Comparison of ENCODE assay signal across 17 mouse cellular contexts in genomic region chr17:65101157-65101556, GRCm38 (mm10).
A peak's percentile ranks its signal among the peaks of the same experiment; 100 is the strongest.
DNase-seq lines count a peak whose midpoint lies in the region; ATAC-seq and TF ChIP-seq lines count a peak whose summit lies in the region.
"Had no signal": no experiment of that assay in that cellular context is flagged by ENCODE, and none has a peak within 500 bp of the region (broad histone marks: within the 10 kb centered on the region; RNA-seq: fewer than 3 reads in every experiment).

No protein-coding gene starts in this region.

- no peak overlapping the region for H3K4me2 ChIP-seq in kidney, embryonic 15.5 days
- H3K4me2 ChIP-seq in heart, embryonic 13.5 days = peak overlapping the region; percentile 42
- H3K4me2 ChIP-seq in limb, embryonic 14.5 days (replicated peaks; ENCODE audit: low read depth, low read length, severe bottlenecking) = no peak overlapping the region
- H3K4me2 ChIP-seq: stomach, embryonic 15.5 days had no signal

- H3K27me3 ChIP-seq in kidney, embryonic 15.5 days = no peaks in the 10 kb centered on the region
- no peaks in the 10 kb centered on the region for H3K27me3 ChIP-seq in heart, embryonic 13.5 days (replicated peaks)
- no peaks in the 10 kb centered on the region for H3K27me3 ChIP-seq in limb, embryonic 14.5 days (ENCODE audit: control insufficient read depth, insufficient read depth, low read length)
- H3K27me3 ChIP-seq in midbrain, embryonic 10.5 days (ENCODE audit: low read depth, poor library complexity, severe bottlenecking) = no peaks in the 10 kb centered on the region
- H3K27me3 ChIP-seq: stomach, embryonic 15.5 days had no signal

- H3K27ac ChIP-seq in kidney, embryonic 15.5 days = no peak overlapping the region
- peak overlapping the region; percentile 85 for H3K27ac ChIP-seq in heart, embryonic 13.5 days (replicated peaks)
- H3K27ac ChIP-seq in limb, embryonic 14.5 days (replicated peaks; ENCODE audit: low read depth, low read length) = no peak overlapping the region
- H3K27ac ChIP-seq in midbrain, embryonic 10.5 days (replicated peaks) = no peak overlapping the region
- H3K27ac ChIP-seq: hindbrain, postnatal 0 days; macrophage; stomach, embryonic 15.5 days had no signal

- H3K4me3 ChIP-seq in kidney, embryonic 15.5 days (replicated peaks) = no peak overlapping the region
- H3K4me3 ChIP-seq in heart, embryonic 13.5 days = peak overlapping the region; percentile 3; the same call in 1 of the 2 replicates
- no peak overlapping the region for H3K4me3 ChIP-seq in limb, embryonic 14.5 days (replicated peaks; ENCODE audit: low read length)
- H3K4me3 ChIP-seq in midbrain, embryonic 10.5 days = no peak overlapping the region
- H3K4me3 ChIP-seq: stomach, embryonic 15.5 days had no signal

- no peak for DNase-seq in kidney, adult 11 months
- peak; percentile 42 to 52 for DNase-seq in heart, adult 18-20 months
- DNase-seq in limb, embryonic 14.5 days (ENCODE audit: low spot score) = no peak
- DNase-seq in midbrain, embryonic 10.5 days (ENCODE audit: low spot score) = no peak
- no peak for DNase-seq in ovary, adult 18-20 months (ENCODE audit: low spot score)
- DNase-seq: adrenal gland, postnatal 10 days; cerebellum, adult 9-10 months; kidney, postnatal 10 days; layer of hippocampus, adult 9-11 months; lung, adult 2 months; spleen, adult 18-20 months had no signal

- ATAC-seq in kidney, embryonic 15.5 days (replicated peaks; ENCODE audit: low FRiP score) = peak; percentile 89
- peak; percentile 46 for ATAC-seq in heart, embryonic 13.5 days (ENCODE audit: extremely low read depth, insufficient number of reproducible peaks, low FRiP score, low TSS enrichment)
- ATAC-seq in limb, embryonic 14.5 days (ENCODE audit: low FRiP score, low read depth) = peak; percentile 50; the same call in 1 of the 2 replicates
- ATAC-seq: hindbrain, postnatal 0 days; midbrain, embryonic 16.5 days had no signal

- TF ChIP-seq POLR2A in limb, embryonic 14.5 days (IDR thresholded peaks at IDR 0.05; ENCODE audit: borderline replicate concordance, extremely low read depth, insufficient read depth, insufficient read length) = no peak

- no peaks in the 10 kb centered on the region for H3K36me3 ChIP-seq in kidney, embryonic 15.5 days
- no peaks in the 10 kb centered on the region for H3K36me3 ChIP-seq in heart, embryonic 13.5 days
- H3K36me3 ChIP-seq in limb, embryonic 14.5 days (ENCODE audit: control insufficient read depth, insufficient read depth, low read length) = no peaks in the 10 kb centered on the region
- no peaks in the 10 kb centered on the region for H3K36me3 ChIP-seq in midbrain, embryonic 10.5 days
- H3K36me3 ChIP-seq: stomach, embryonic 15.5 days had no signal

- WGBS in kidney, embryonic 15.5 days = 29% methylated on average over 6 of the region's 6 CpGs
- WGBS in heart, embryonic 13.5 days = 21% methylated on average over 6 of the region's 6 CpGs
- 58% methylated on average over 6 of the region's 6 CpGs for WGBS in limb, embryonic 14.5 days
- WGBS in midbrain, embryonic 10.5 days = 89% methylated on average over 6 of the region's 6 CpGs

- H3K4me1 ChIP-seq in kidney, embryonic 15.5 days = 0 out of 2 replicates have a peak, but pooled peaks cover 6% of the 10 kb centered on the region
- peaks cover 20% of the 10 kb centered on the region for H3K4me1 ChIP-seq in heart, embryonic 13.5 days
- no peaks in the 10 kb centered on the region for H3K4me1 ChIP-seq in limb, embryonic 14.5 days (ENCODE audit: control insufficient read depth, insufficient read depth, low read length)
- H3K4me1 ChIP-seq in midbrain, embryonic 10.5 days = no peaks in the 10 kb centered on the region
- H3K4me1 ChIP-seq: stomach, embryonic 15.5 days had no signal

- H3K9me3 ChIP-seq in kidney, embryonic 15.5 days (replicated peaks) = no peaks in the 10 kb centered on the region
- peaks cover 5% of the 10 kb centered on the region; the same call in 1 of the 2 replicates for H3K9me3 ChIP-seq in heart, embryonic 13.5 days
- no peaks in the 10 kb centered on the region for H3K9me3 ChIP-seq in limb, embryonic 14.5 days (ENCODE audit: control insufficient read depth, low read length)
- no peaks in the 10 kb centered on the region for H3K9me3 ChIP-seq in midbrain, embryonic 10.5 days (replicated peaks)
- H3K9me3 ChIP-seq: stomach, embryonic 15.5 days had no signal

- no peak overlapping the region for H3K9ac ChIP-seq in kidney, embryonic 15.5 days
- H3K9ac ChIP-seq in heart, embryonic 13.5 days = peak overlapping the region; percentile 11; the same call in 1 of the 2 replicates
- H3K9ac ChIP-seq in limb, embryonic 14.5 days (ENCODE audit: low read depth, low read length, severe bottlenecking) = no peak overlapping the region
- H3K9ac ChIP-seq: stomach, embryonic 15.5 days had no signal

Comparison
In these comparisons a context has a peak if more than half of its experiments do, and no peak if none do; other contexts are left out.
1. DNase-seq: peak in heart, adult 18-20 months (2 of 2); none in kidney, adult 11 months (single experiment), limb, embryonic 14.5 days (single experiment), midbrain, embryonic 10.5 days (single experiment) and ovary, adult 18-20 months (single experiment).
2. Peak in every context shown above with its lines, with median percentiles within 50 percentile points of each other: ATAC-seq.